10 mouse cellular contexts compared by ENCODE assay signal in genomic region chr15:36966466-36966865, GRCm38 (mm10). TPM values are rescaled to one million over a fixed set of nuclear protein-coding genes. Genes with fewer than 3 reads are reported as not detected.
DNase-seq lines count a peak whose midpoint lies in the region; ATAC-seq and TF ChIP-seq lines count a peak whose summit lies in the region.
"Had no signal": no experiment of that assay in that cellular context is flagged by ENCODE, and none has a peak within 500 bp of the region (broad histone marks: within the 10 kb centered on the region; RNA-seq: fewer than 3 reads in every experiment).

No protein-coding gene starts in this region.

- TF ChIP-seq POLR2A in limb, embryonic 14.5 days (IDR thresholded peaks at IDR 0.05; ENCODE audit: borderline replicate concordance, extremely low read depth, insufficient read depth, insufficient read length): no peak
- TF ChIP-seq POLR2A in cerebellum, adult 2 months (IDR thresholded peaks at IDR 0.05; ENCODE audit: borderline replicate concordance, insufficient read depth, low read length): no peak

- no peak for TF ChIP-seq CTCF in cerebellum, adult 2 months (IDR thresholded peaks at IDR 0.05; ENCODE audit: borderline replicate concordance, insufficient read depth, low read depth, low read length)

- H3K9ac ChIP-seq in limb, embryonic 14.5 days (ENCODE audit: low read depth, low read length, severe bottlenecking): no peak overlapping the region
- H3K9ac ChIP-seq in forebrain, embryonic 16.5 days (replicated peaks; ENCODE audit: low read depth, low read length): no peak overlapping the region
- H3K9ac ChIP-seq in midbrain, embryonic 11.5 days (ENCODE audit: low read length): no peak overlapping the region
- H3K9ac ChIP-seq: liver, embryonic 13.5 days; stomach, embryonic 15.5 days had no signal

- DNase-seq in limb, embryonic 14.5 days (ENCODE audit: low spot score): peak; percentile 22
- no peak for DNase-seq in limb, embryonic 10.5 days (ENCODE audit: low spot score)
- peak; percentile 48 to 62 for DNase-seq in cerebellum, adult 2 months
- no peak for DNase-seq in midbrain, embryonic 11.5 days (ENCODE audit: low spot score, missing footprints)
- DNase-seq in thymus, postnatal 10 days (ENCODE audit: low spot score in 2 of 2): no peak
- no peak for DNase-seq in embryo, embryonic 10.5 days (ENCODE audit: low spot score)
- DNase-seq in embryo, embryonic 9.5 days (ENCODE audit: extremely low spot score): no peak
- DNase-seq: liver, embryonic 13.5 days had no signal

- H3K9me3 ChIP-seq in limb, embryonic 14.5 days (ENCODE audit: control insufficient read depth, low read length): no peaks in the 10 kb centered on the region
- no peaks in the 10 kb centered on the region for H3K9me3 ChIP-seq in limb, embryonic 10.5 days (replicated peaks)
- no peaks in the 10 kb centered on the region for H3K9me3 ChIP-seq in forebrain, embryonic 16.5 days (ENCODE audit: control insufficient read depth, low read length)
- H3K9me3 ChIP-seq in midbrain, embryonic 11.5 days (ENCODE audit: control insufficient read depth, low read length): no peaks in the 10 kb centered on the region
- H3K9me3 ChIP-seq: liver, embryonic 13.5 days; stomach, embryonic 15.5 days had no signal

- 75% methylated on average over 2 of the region's 2 CpGs for WGBS in limb, embryonic 14.5 days
- 84% methylated on average over 2 of the region's 2 CpGs for WGBS in limb, embryonic 10.5 days
- 32% methylated on average over 2 of the region's 2 CpGs for WGBS in cerebellum, adult 2 months
- WGBS in forebrain, embryonic 16.5 days: 58% methylated on average over 2 of the region's 2 CpGs
- 78% methylated on average over 2 of the region's 2 CpGs for whole genome bisulfite sequencing in midbrain, embryonic 11.5 days

- no peak for ATAC-seq in limb, embryonic 14.5 days (ENCODE audit: low FRiP score, low read depth)
- ATAC-seq in forebrain, embryonic 16.5 days: no peak
- 0 out of 2 replicates have a peak, but pooled peaks have one; percentile 1 for ATAC-seq in midbrain, embryonic 11.5 days (ENCODE audit: low FRiP score)

- H3K4me3 ChIP-seq in limb, embryonic 14.5 days (replicated peaks; ENCODE audit: low read length): no peak overlapping the region
- H3K4me3 ChIP-seq in limb, embryonic 10.5 days: no peak overlapping the region
- H3K4me3 ChIP-seq in cerebellum, adult 2 months (replicated peaks; ENCODE audit: insufficient read depth, low read depth, low read length): no peak overlapping the region
- H3K4me3 ChIP-seq in forebrain, embryonic 16.5 days (replicated peaks; ENCODE audit: low read length): no peak overlapping the region
- no peak overlapping the region for H3K4me3 ChIP-seq in midbrain, embryonic 11.5 days (ENCODE audit: low read depth, low read length)
- H3K4me3 ChIP-seq: liver, embryonic 13.5 days; stomach, embryonic 15.5 days had no signal

- H3K36me3 ChIP-seq in limb, embryonic 14.5 days (ENCODE audit: control insufficient read depth, insufficient read depth, low read length): no peaks in the 10 kb centered on the region
- no peaks in the 10 kb centered on the region for H3K36me3 ChIP-seq in limb, embryonic 10.5 days
- no peaks in the 10 kb centered on the region for H3K36me3 ChIP-seq in forebrain, embryonic 16.5 days (ENCODE audit: control insufficient read depth, insufficient read depth)
- no peaks in the 10 kb centered on the region for H3K36me3 ChIP-seq in midbrain, embryonic 11.5 days (ENCODE audit: control insufficient read depth, insufficient read depth, low read length)
- H3K36me3 ChIP-seq: liver, embryonic 13.5 days; stomach, embryonic 15.5 days had no signal

- no peak overlapping the region for H3K27ac ChIP-seq in limb, embryonic 14.5 days (replicated peaks; ENCODE audit: low read depth, low read length)
- no peak overlapping the region for H3K27ac ChIP-seq in limb, embryonic 10.5 days
- peak overlapping the region; percentile 97 for H3K27ac ChIP-seq in cerebellum, adult 2 months (ENCODE audit: insufficient read depth, low read length)
- peak overlapping the region; percentile 99 for H3K27ac ChIP-seq in forebrain, embryonic 16.5 days (ENCODE audit: low read length)
- H3K27ac ChIP-seq in midbrain, embryonic 11.5 days (ENCODE audit: low read depth, low read length): no peak overlapping the region
- H3K27ac ChIP-seq: liver, embryonic 13.5 days; stomach, embryonic 15.5 days had no signal

- H3K4me1 ChIP-seq in limb, embryonic 14.5 days (ENCODE audit: control insufficient read depth, insufficient read depth, low read length): peaks cover 16% of the 10 kb centered on the region
- peaks cover 16% of the 10 kb centered on the region for H3K4me1 ChIP-seq in limb, embryonic 10.5 days
- peaks cover 28% of the 10 kb centered on the region for H3K4me1 ChIP-seq in cerebellum, adult 2 months (ENCODE audit: control insufficient read depth, insufficient read depth, low read length)
- peaks cover 31% of the 10 kb centered on the region for H3K4me1 ChIP-seq in forebrain, embryonic 16.5 days (replicated peaks; ENCODE audit: control insufficient read depth, insufficient read depth, low read length)
- peaks cover 13% of the 10 kb centered on the region for H3K4me1 ChIP-seq in midbrain, embryonic 11.5 days (ENCODE audit: control insufficient read depth, insufficient read depth, low read length)
- H3K4me1 ChIP-seq: liver, embryonic 13.5 days had no signal

- H3K4me2 ChIP-seq in limb, embryonic 14.5 days (replicated peaks; ENCODE audit: low read depth, low read length, severe bottlenecking): peak overlapping the region; percentile 39; the same call in 1 of the 2 replicates
- H3K4me2 ChIP-seq in forebrain, embryonic 16.5 days (ENCODE audit: low read length): no peak overlapping the region
- no peak overlapping the region for H3K4me2 ChIP-seq in midbrain, embryonic 11.5 days
- H3K4me2 ChIP-seq: liver, embryonic 13.5 days had no signal

- H3K27me3 ChIP-seq in limb, embryonic 14.5 days (ENCODE audit: control insufficient read depth, insufficient read depth, low read length): no peaks in the 10 kb centered on the region
- peaks cover 17% of the 10 kb centered on the region; the same call in 1 of the 2 replicates for H3K27me3 ChIP-seq in limb, embryonic 10.5 days (ENCODE audit: low read depth, poor library complexity, severe bottlenecking)
- no peaks in the 10 kb centered on the region for H3K27me3 ChIP-seq in cerebellum, adult 2 months (ENCODE audit: control insufficient read depth, insufficient read depth, low read length)
- H3K27me3 ChIP-seq in forebrain, embryonic 16.5 days (replicated peaks; ENCODE audit: control insufficient read depth, insufficient read depth, low read length): no peaks in the 10 kb centered on the region
- no peaks in the 10 kb centered on the region for H3K27me3 ChIP-seq in midbrain, embryonic 11.5 days (ENCODE audit: control insufficient read depth, insufficient read depth, low read length)
- H3K27me3 ChIP-seq: stomach, embryonic 15.5 days had no signal

RNA-seq across cellular contexts. Expression of gene Zfp706, which starts 41.1 kb away (rescaled TPM):
- polyA plus RNA-seq in limb, embryonic 14.5 days (2012; rRNA removed): 69.7 and 98.3 TPM in 2 replicates
- polyA plus RNA-seq in limb, embryonic 14.5 days (2014; fragmentation: Nextera tagmentation; extraction: Ambion mirVana): 393 and 400 TPM in 2 replicates
- polyA plus RNA-seq in limb, embryonic 10.5 days (2016; fragmentation: Nextera tagmentation; extraction: Ambion mirVana): 509 and 547 TPM in 2 replicates
- 120 and 125 TPM in 2 replicates for polyA plus RNA-seq in cerebellum, adult 2 months (2012; rRNA removed)
- 479 and 536 TPM in 2 replicates for polyA plus RNA-seq in forebrain, embryonic 16.5 days (2015; fragmentation: Nextera tagmentation; extraction: Ambion mirVana)
- polyA plus RNA-seq in midbrain, embryonic 11.5 days (2014; fragmentation: Nextera tagmentation; extraction: Ambion mirVana): 423 and 440 TPM in 2 replicates

Comparison
In these comparisons a context has a peak if more than half of its experiments do, and no peak if none do; other contexts are left out.
1. DNase-seq: peak in limb, embryonic 14.5 days (single experiment) and cerebellum, adult 2 months (2 of 2); none in limb, embryonic 10.5 days (single experiment), midbrain, embryonic 11.5 days (single experiment), thymus, postnatal 10 days (0 of 2), embryo, embryonic 10.5 days (single experiment) and embryo, embryonic 9.5 days (single experiment).
2. H3K27ac ChIP-seq: peak in cerebellum, adult 2 months (single experiment) and forebrain, embryonic 16.5 days (single experiment); none in limb, embryonic 14.5 days (single experiment), limb, embryonic 10.5 days (single experiment) and midbrain, embryonic 11.5 days (single experiment).